Mouse (Mus musculus): ENCODE results near the gene Syce1l. TPM values are rescaled to one million over a fixed set of nuclear protein-coding genes. Genes with fewer than 3 reads are reported as not detected.

The Syce1l gene
- total RNA-seq (2015; ENCODE audit: low replicate concordance) (not detected in 2 replicates), total RNA-seq (2017; ENCODE audit: low replicate concordance) (not detected in 2 replicates)

DNA sequence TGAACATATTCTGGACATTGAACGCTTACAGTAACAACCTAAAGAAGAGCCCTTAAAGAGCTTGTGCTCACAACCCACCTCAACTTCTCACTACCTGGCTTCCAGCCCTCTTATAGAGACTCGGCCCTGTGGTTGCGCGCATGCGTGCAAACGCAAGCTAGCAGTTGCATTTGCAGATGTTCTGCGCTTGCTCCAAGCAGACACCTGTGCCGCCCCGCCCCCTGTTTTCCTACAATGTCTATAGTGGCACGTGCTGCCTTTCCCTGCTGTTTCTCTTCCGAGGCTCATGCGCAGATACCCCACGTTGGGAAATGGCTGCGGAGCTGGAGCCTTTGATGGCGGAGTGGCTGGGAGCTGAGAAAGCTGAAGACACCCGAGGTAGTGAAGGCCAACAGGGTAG is at the start of gene Syce1l:
Syce1l (plus strand) TSS at position 288 of the 400 bp plus-strand sequence.
- no peak for ATAC-seq (replicated peaks; ENCODE audit: low FRiP score, poor library complexity, severe bottlenecking)

DNA sequence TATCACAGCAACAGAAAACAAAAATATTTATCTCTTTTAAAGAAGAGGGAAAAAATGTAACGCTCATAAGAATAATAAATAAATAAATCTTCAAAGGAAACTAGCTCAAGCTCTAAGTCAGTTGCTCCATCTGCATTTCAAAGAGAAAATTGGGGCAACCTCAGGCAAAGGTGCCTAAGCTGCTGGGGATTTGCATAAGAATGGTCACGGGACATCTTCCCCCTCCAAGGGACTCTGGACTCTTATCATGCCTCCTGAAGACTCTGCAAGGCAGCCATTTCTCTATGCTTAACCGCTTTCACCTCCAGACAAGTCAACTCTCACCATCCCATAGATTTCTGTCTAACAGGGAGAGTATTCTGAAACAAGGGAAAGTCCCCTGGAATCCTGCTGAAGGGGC is 44.6 kb upstream of the Syce1l start:
- no peak for ATAC-seq (replicated peaks; ENCODE audit: low FRiP score, poor library complexity, severe bottlenecking)

DNA sequence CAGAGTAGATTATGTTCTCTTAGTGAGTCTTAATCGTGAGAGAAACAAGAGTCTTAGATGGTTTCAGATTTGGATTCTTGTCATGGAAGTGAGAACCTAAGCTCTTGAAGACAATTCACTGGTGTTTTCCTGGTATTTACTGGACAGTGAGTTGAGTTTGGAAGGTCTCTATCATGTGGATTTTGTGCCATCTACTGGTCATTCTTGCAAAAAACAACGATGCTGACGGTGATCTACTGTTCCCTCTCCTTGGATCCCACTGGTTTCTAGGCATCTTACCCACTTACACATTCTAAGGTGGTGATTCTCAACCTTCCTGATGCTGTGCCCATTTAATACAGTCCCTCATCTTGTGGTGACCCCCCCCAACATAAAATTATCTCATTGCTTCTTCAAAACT is 10.4 kb upstream of the Syce1l start:
- no peak for ATAC-seq (replicated peaks; ENCODE audit: low FRiP score, poor library complexity, severe bottlenecking)

DNA sequence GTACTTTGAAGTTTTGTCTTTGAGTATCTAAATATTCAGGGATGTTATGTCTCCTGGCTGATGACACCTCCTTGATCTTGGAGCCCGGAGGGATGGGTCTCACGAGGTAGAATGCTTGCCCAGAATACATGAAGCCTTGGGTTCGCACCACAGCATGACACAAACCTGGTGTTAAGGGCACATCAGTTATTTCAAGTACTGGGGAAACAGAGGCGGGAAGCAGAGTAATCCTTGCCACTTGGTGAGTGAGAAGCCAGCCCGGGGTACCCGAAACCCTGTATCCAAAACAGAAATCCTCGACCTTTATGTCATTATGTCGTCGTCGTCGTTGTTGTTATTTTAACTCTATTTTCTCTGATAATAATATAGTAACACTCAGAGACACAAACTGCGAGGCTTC is 8.9 kb upstream of the Syce1l start:
- ATAC-seq (replicated peaks; ENCODE audit: low FRiP score, poor library complexity, severe bottlenecking), result no peak

DNA sequence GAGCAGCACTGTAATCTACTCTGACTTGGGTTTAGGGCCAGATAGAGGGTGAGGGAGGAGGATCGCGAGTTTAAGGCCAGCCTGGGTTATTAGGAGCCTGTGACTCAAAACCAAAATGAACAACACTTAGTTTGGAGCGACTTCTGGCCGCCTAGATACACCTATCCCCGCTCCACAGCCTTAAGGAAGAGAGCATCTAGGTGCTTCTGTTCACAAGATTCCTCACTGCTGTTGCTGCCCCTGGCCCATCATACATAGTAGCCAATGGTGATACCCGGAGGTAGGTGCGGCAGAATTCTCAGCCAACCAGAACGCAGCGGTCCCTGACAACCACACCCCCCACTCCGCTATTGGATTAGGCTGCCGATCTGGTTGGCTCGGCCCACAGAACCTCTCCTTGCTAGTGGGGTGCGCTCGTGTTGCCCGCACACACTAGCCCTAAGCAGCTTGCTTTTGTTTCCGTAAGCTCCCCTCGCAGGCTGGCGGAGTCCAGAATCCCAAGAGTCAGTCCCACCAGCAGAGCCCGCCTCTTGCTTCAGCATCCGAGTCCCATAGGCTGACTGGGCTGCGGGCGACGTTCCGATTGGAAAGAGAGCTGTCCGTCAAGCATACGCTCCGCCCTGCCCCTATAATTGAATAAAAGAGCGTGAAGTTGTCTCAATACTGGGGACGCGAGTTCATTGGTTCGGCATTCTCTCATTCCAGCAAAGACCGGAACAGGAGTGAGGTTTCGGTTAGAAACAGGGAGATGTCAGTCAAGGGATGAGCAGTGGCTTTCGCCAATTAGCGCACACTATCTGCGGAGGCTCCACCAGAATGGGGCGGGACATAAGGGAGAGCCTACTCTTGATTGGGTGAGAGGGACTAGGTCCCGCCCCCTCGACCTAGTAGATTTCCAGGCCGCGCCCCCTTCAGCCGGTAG is 8.1 kb upstream of the Syce1l start, which contains the start of gene Mon1b:
Mon1b (plus strand) TSS at position 918 of the 922 bp plus-strand sequence.
- ATAC-seq (replicated peaks; ENCODE audit: low FRiP score, poor library complexity, severe bottlenecking), result peak; percentile 84

DNA sequence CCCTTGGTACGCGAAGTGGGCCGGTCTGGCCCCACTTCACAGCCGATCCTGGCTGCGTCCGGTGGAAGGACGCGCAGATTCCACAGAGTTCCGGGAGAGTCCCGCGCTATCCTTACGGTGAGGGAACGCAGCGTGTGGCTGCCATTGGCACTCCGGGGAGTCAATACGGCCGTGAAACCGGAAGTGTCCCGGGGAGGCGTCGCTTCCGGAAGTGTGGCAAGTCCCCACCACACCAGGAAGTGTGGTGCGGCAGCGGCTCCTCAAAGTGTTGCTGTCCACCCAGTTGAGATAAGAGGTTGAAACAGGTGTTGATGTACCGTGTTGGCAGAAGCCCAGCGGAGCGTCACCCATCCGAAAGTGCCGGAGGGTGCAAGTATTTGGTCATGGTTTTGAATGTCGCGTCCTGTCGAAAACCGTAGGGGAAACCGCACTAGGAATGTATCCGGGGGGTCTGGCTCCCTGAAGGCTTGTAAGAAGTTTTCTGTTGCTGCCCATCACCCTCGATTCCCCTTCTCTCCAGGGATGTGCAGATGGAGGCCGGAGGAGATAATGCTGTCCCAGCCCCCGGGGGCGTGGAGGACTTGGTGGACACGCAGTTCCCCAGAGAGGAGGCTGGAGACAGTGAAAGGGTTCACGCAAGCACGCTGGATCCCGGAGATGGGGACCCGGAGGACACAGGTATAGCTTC is 7.3 kb upstream of the Syce1l start:
- peak; percentile 81 for ATAC-seq (replicated peaks; ENCODE audit: low FRiP score, poor library complexity, severe bottlenecking)

DNA sequence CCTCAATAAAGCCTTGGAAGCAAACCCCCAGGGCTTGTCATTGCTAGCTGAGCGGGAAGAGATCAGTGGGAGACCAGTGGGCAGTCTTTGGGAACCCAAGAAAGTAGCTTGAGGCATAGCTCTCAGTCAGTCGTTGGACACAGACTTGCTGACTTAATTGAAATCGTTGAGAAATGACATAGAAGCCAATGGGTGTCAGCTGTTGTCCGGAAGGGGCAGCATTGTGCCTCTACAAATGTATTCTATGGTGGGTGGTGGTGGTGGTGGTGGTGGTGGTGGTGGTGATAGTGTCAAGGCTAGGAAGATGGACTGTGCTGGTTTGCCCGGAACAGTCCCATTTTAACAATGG is 6.8 kb upstream of the Syce1l start:
- ATAC-seq (replicated peaks; ENCODE audit: low FRiP score, poor library complexity, severe bottlenecking), result no peak

DNA sequence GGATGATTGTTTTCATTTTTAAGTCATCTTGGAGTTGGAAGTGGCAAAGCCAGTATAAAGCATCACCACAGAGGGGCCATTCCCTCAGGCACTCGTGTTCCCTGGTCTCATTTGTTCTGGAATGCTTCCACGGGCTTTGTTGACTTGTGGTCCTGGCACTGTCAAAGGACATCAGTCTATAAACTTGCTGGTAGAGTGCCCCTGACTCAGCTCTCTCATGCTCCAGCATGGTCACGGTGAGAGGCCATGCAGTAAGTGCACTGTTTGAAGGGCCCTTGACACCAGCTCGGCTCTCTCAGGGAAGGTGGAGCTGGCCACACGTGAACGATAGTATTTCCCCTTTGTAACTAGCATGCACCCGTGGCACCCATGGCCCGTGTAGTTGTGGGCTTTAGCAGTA is 2.7 kb upstream of the Syce1l start:
- no peak for ATAC-seq (replicated peaks; ENCODE audit: low FRiP score, poor library complexity, severe bottlenecking)

DNA sequence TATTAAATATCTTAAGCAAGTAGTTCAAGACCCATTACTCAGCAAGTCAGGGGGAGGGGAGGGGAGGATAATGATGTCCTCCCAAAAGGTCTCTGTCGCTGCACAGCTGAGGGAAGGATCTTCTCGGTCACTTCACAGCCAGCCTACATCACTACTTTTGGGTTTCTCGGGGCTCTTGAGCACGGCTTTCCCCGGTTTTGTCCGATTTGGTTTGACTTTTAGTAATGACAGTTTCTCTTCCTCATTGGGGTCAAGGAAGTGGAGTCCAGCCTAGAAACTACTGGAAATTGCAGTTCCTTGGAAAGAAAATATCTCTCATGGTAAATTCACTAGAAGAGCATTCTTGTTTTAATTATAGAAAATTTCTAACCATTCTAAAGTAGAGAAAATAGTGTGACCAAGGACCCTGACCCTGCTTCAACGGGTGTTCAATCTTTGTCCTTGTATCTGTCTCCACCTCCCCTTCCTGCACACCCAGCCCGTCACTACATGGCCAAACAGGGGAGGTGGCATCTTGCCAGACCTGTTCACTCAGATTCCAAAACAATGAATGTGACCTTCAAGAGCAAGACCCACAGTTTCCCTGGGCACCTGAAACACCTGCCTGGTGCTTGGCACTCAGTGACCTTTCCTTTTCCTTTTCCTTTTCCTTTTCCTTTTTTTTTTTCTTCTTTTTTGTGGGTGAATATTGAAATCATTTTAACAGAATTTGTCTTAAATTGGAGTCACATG is 632 bp downstream of the Syce1l start:
- no peak for ATAC-seq (replicated peaks; ENCODE audit: low FRiP score, poor library complexity, severe bottlenecking)

DNA sequence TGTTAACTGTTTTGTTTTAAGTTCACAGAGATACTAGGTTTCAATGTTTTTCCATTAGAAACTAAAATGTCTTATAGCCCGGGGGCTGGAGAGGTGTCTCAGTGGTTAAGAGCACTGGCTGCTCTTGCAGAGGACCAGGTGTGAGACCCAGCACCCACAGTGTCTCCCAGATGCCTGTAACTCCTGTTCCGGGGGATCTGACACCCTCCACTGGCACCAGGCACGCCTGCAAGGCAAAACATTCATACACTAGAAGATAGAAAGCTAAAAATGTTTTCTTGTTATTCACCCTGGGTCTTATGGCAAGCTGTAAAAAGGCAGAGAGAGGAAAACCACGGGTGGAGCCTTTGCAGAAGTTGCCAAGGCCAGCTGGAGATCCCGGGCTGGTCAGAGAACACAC is 2.2 kb downstream of the Syce1l start:
- no peak for ATAC-seq (replicated peaks; ENCODE audit: low FRiP score, poor library complexity, severe bottlenecking)

DNA sequence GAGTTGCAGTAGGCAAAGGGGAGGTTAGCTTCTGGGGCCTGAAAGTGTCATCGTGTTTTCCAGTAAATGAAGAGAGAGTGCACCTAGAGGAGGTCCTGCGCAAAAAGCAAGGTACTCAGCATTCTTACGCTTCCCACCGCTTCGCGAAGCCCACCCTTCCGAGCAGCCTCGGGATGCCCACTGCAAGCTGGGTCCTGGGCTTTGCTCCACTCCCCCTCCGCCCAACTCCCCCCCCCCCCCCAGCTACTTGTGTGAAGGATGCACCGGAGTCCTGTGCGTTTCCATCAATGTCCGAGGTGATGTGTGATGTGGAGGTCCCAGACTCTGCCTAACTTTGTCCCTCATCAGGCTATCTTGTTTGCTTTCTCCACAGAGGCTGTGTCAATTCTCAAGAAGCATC is 9.4 kb downstream of the Syce1l start:
- no peak for ATAC-seq (replicated peaks; ENCODE audit: low FRiP score, poor library complexity, severe bottlenecking)

DNA sequence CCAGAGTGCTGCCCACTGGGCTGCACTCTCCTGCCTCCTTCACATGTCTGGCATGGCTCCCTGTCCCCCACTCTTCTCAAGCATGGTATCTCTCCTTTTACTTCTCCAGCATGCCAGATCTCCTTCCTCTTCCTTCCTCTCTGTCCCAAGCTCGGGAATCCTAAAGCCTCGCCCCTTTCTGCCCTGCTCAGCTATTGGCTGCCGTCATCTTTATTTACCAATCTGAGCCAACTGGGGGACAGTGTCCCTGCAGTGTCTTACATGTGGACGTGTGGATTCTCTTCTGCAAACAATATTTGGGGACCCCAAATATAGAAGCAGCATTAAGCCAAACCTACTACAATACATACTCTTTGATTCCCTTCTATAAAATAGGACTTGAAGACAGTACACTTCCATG is 10.1 kb downstream of the Syce1l start:
- no peak for ATAC-seq (replicated peaks; ENCODE audit: low FRiP score, poor library complexity, severe bottlenecking)

DNA sequence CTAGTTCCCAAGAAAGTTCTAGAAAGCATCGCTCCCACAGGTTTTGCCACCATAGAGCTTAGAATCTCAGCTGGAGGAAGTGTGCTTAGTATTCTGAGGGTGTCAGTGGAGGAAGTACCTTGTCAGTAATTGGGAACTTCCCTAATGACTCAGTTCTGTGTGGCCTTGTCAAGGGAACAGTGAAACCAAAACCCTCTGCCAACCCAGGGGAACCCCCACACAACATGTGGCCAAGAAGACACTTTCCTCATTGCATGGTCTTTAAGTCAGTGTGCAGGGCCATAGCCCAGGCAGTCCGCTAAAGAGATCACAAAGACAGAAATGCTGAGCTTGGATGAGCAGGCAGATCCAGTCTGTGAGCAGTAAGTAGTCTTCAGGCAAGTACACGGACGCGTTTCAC is 13.1 kb downstream of the Syce1l start:
- ATAC-seq (replicated peaks; ENCODE audit: low FRiP score, poor library complexity, severe bottlenecking), result no peak

DNA sequence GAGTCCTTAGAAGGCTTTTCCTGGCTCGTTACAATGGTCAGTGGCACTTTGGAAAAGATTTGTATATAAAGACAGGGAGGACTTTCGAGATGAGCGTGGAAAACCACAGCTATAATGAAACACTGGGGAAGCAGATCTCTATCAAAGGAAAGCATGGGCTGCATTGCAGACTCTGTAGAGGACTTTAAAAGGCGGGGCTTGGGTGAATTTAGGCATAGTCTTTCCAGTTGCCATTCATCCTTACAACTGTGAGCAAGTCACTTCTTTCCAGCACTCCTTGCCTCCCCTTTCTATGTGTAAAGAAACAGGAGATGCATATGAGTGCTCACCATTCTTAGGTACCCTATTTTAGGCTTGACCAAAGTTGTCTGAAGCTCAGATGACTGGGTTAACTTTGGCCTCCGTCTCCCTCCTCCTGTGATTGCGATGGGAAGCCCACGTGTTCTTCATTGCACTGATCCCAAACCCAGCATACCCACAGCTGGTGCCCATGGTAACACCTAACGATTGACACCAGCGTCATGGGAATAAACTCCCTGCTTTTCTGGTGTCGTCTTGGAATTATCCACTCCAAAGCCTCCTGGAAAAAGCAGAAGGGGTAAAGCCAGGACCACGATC is 13.8 kb downstream of the Syce1l start:
- ATAC-seq (replicated peaks; ENCODE audit: low FRiP score, poor library complexity, severe bottlenecking), result no peak

DNA sequence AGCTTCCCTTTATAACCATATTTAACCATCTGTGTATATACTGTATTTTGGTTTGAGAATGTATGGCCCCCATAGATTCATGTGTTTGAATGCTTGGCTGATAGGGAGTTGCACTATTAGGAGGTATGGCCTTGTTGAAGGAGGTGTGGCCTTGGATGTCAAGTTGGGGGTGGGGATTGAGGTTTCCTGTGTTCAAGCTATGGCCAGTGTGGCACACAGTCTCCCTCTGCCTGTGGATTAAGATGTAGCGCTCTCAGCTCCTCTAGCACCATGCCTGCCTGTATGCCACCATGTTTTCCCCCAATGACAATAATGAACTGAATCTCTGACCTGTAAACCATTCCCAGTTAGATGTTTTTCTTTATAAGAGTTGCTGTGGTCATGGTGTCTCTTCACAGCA is 17.1 kb downstream of the Syce1l start:
- ATAC-seq (replicated peaks; ENCODE audit: low FRiP score, poor library complexity, severe bottlenecking), result no peak

DNA sequence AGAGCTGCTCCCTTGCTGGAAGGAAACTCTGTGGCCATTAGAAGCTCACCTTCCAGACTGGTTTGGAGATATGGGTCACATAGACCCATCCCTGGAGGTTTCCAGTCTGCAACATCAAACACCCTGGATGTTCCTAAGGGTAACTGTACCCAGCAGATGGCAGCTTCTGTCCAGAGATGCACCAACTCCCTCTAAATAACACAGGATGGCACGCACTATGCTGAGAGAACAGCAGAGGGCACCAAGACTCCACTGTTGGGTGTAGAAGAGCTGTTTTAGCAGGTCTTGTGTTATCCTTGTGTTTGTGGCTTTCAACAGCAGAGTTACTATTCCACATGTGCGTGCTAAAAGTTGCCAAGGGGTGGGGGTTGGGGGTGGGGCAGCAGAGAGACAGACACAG is 21.5 kb downstream of the Syce1l start:
- ATAC-seq (replicated peaks; ENCODE audit: low FRiP score, poor library complexity, severe bottlenecking), result no peak

DNA sequence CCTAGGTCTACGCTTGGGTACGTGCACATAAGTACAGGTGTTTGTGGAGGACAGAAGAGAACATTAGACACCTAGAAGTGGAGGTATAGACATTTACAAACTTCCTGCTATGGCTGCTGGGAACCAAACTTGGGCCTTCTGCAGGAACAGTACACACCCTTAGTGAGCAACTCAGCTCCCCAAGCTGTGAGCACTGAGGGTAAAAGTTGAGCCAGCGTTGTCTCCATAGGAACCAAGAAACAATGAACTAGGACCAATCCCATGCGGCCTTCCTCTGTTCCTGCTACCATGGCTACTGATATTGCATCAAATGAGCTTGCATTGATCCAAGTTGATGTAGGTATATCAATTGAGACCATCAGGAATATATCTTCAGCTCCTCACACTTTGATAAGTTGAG is 22.0 kb downstream of the Syce1l start:
- no peak for ATAC-seq (replicated peaks; ENCODE audit: low FRiP score, poor library complexity, severe bottlenecking)

DNA sequence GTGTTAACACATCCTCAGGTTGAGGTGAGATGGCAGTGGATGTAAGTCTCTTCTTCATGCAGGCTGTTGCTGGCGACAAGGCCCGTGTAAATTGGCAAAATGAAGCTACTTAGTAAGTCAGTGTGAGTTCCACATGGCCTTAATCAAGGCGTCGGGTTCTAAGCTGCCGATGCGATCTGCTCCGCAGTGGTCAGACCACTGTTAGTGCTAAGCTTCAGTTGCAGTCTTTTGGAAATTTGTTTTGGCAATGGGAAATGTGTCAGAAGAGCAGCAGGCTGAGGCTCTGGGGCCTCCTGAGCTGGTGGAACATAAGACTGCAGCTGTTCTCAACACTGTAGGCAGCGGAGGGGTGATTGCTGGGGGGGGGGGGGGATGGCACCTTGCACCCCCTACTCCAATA is 22.9 kb downstream of the Syce1l start:
- ATAC-seq (replicated peaks; ENCODE audit: low FRiP score, poor library complexity, severe bottlenecking), result no peak

DNA sequence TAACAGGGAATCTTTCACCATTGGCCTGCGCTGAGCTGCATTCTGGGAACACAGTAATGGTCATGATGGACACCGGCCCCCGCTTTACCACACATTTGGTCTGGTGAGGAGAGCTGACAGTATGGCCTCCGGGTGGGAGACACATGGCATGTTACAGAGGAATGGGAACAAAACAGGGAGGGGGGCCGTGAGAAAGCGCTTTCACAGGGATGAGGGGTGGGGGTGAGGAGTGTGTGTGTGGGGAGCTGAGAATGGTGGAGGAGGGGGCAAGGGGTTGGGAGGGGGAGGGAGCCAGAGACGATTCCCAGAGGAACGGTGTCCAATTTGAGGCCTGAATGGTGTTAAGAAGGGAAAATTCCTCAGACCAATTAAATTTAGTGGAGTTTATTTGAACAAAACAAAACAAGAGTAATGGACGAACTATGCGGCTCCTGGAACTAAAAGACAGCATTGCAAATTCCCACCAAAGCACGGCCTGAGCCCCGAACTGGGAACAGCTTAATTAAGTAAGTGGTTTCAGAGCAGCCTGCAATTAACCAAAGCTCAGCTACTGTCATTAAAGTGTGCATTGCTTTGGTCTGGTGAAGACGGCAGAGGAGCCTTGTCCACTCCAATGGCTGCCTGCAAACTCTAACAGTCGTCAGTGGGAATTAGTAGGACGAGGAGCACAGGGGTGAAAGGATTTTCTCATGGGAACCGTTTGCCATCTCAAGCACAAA is 23.9 kb downstream of the Syce1l start:
- ATAC-seq (replicated peaks; ENCODE audit: low FRiP score, poor library complexity, severe bottlenecking), result no peak
